11 mouse cellular contexts compared by ENCODE assay signal in genomic region chr2:49600021-49600681, GRCm38 (mm10). TPM values are rescaled to one million over a fixed set of nuclear protein-coding genes. Genes with fewer than 3 reads are reported as not detected.
DNase-seq lines count a peak whose midpoint lies in the region.
"Had no signal": no experiment of that assay in that cellular context is flagged by ENCODE, and none has a peak within 500 bp of the region (broad histone marks: within the 10 kb centered on the region; RNA-seq: fewer than 3 reads in every experiment).

No protein-coding gene starts in this region.

- no peaks in the 10 kb centered on the region for H3K36me3 ChIP-seq in embryonic facial prominence, embryonic 10.5 days (replicated peaks)

- H3K4me1 ChIP-seq in embryonic facial prominence, embryonic 10.5 days = peaks cover 15% of the 10 kb centered on the region

- 70% methylated on average over 7 of the region's 7 CpGs for WGBS in embryonic facial prominence, embryonic 10.5 days

- H3K4me3 ChIP-seq in embryonic facial prominence, embryonic 10.5 days = no peak overlapping the region
- H3K4me3 ChIP-seq: layer of hippocampus, adult 2 months had no signal

- H3K27me3 ChIP-seq in embryonic facial prominence, embryonic 10.5 days (replicated peaks; ENCODE audit: low read depth, poor library complexity, severe bottlenecking) = no peaks in the 10 kb centered on the region

- peak; percentile 12 for DNase-seq in lung, postnatal 36 days
- no peak for DNase-seq in lung, adult 18-20 months
- no peak for DNase-seq in embryonic facial prominence, embryonic 10.5 days (ENCODE audit: low spot score)
- peak; percentile 93 for DNase-seq in gonadal fat pad, adult 2 months (ENCODE audit: low read depth)
- DNase-seq in skeletal muscle tissue, adult 2 months (ENCODE audit: low read depth, low spot score) = peak; percentile 12
- no peak for DNase-seq in right cerebral cortex, postnatal 4 days
- DNase-seq in gastrocnemius, postnatal 36 days = no peak
- DNase-seq: gastrocnemius, postnatal 25 days; left cerebral cortex, postnatal 4 days; thymus, postnatal 14 days had no signal

- peak overlapping the region; percentile 19; the same call in 1 of the 2 replicates for H3K27ac ChIP-seq in embryonic facial prominence, embryonic 10.5 days (replicated peaks)
- H3K27ac ChIP-seq: layer of hippocampus, adult 2 months had no signal

- H3K9me3 ChIP-seq in embryonic facial prominence, embryonic 10.5 days = no peaks in the 10 kb centered on the region

- intact Hi-C loops in gastrocnemius, postnatal 36 days (cut with DNase I) = no loop called here

RNA-seq across cellular contexts. Expression of gene Kif5c, which starts 18.9 kb away (rescaled TPM):
- polyA plus RNA-seq in embryonic facial prominence, embryonic 10.5 days (2016; fragmentation: Nextera tagmentation; extraction: Ambion mirVana) = 30.4 and 30.8 TPM in 2 replicates
- polyA plus RNA-seq in gonadal fat pad, adult 2 months (2012; rRNA removed) = 1.9 and 5.7 TPM in 2 replicates
- total RNA-seq in gastrocnemius, postnatal 36 days (2021) = under 1 TPM; 0.28 to 0.64 TPM

Comparison
In these comparisons a context has a peak if more than half of its experiments do, and no peak if none do; other contexts are left out.
1. DNase-seq: peak in lung, postnatal 36 days (single experiment), gonadal fat pad, adult 2 months (single experiment) and skeletal muscle tissue, adult 2 months (single experiment); none in lung, adult 18-20 months (0 of 2), embryonic facial prominence, embryonic 10.5 days (single experiment), right cerebral cortex, postnatal 4 days (single experiment) and gastrocnemius, postnatal 36 days (0 of 2).